Mouse (Mus musculus) monocyte, adult 5-6 weeks (primary cell): Measurements from ENCODE around the gene Tusc2. TPM values are rescaled to one million over a fixed set of nuclear protein-coding genes. Genes with fewer than 3 reads are reported as not detected.
A peak's percentile ranks its signal among the peaks of the same experiment; 100 is the strongest.

Experiments
- ATAC-seq: fragments of 153-309, 156-312 bp; replicated peaks from 2 replicates; pipeline ENCODE4 v1.8.0; 2017; ENCODE audit warnings: mild to moderate bottlenecking; ENCODE audit not compliant: low TSS enrichment, insufficient number of reproducible peaks, severe bottlenecking, poor library complexity, low FRiP score
- total RNA-seq: library from RNA; stranded (forward); fragments of 200-1000, 200-491, 200-594 nt; gene quantifications from 3 replicates; pipeline ENCODE4 v1.2.3, GENCODE M21; 2017

The Tusc2 gene
- total RNA-seq, 1 experiment from 2014 or later = 16.0 TPM

GRCm38 (mm10) chr9:107579023-107579900 lies 16.2 kb downstream of the Tusc2 start:
- ATAC-seq = no peak

GRCm38 (mm10) chr9:107580501-107581317 lies 17.7 kb downstream of the Tusc2 start, which contains the start of gene Hyal3:
TSS of gene Hyal3 (plus strand) at chr9:107580818.
- peak; percentile 79 for ATAC-seq

DNA sequence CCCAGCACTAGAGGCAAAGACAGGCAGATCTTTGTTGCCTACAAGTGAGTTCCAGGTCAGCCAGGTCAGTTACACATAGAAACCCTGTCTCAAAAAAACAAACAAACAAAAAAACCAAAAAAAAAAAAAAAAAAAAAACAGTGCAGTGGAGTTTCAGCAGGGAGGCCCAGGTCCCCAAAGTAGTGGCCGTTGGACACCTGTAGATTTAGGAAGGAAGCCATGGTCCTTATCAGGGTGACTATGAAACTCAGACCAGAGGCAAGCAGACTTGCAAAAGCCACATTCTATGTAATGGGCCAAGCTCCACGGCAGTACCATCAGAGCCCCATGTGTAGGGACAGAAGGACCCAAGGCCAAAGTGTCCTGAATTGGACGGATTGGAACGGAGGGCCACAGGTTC lies 18.5 kb downstream of the Tusc2 start:
- no peak for ATAC-seq

DNA sequence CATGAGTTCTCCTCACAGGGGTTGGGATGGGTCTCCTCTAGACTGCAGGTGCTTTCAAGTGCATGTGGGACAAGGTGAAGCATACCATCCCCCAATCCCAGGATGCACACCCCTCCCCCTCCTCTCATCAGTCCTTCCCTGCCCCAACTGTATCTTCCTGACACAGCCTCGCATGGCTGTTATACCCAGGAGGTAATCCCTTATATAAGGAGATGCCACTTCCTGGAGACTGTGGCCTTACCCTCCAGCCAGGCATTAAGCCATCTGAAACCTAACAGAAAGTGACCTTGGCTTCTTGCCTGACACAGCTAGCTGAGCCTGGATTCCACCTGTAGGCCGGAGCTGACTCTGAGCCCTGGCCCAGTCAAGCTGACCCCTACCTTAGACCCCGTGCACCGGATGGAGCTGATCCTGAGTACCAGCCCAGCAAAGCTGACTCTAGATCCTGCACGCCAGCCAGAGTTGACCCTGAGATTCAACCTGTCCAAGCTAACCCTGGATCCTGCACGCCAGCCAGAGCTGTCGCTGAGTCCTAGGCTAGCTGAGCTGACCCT lies 19.5 kb downstream of the Tusc2 start:
- no peak for ATAC-seq

DNA sequence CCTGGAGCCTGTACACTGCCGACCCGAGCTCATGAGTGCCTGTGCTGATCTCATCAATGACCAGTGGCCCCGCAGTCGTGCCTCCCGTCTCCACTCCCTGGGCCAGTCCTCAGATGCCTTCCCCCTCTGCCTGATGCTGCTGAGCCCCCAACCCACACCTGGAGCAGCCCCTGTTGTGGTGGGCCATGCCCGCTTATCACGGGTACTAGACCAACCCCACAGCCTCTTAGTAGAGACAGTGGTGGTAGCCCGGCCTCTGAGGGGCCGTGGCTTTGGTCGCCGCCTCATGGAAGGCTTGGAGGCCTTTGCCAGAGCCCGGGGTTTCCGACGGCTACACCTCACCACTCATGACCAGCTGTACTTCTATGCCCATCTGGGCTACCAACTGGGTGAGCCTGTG lies 20.1 kb downstream of the Tusc2 start:
- no peak for ATAC-seq

DNA sequence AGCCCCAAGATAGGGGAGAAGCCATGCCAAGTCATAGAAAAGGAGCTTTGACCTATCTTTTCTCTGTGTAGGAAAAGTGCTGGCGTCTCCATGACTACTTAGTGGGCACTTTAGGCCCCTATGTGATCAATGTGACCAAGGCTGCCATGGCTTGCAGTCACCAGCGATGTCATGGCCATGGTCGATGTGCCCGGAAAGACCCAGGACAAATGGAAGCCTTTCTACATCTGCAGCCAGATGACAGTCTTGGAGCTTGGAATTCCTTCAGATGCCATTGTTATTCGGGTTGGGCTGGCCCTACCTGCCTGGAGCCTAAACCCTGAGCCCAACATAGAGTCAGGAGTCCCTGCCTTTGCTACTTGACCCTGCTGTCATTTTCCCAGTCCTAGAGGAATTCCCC lies 23.4 kb downstream of the Tusc2 start:
- no peak for ATAC-seq

DNA sequence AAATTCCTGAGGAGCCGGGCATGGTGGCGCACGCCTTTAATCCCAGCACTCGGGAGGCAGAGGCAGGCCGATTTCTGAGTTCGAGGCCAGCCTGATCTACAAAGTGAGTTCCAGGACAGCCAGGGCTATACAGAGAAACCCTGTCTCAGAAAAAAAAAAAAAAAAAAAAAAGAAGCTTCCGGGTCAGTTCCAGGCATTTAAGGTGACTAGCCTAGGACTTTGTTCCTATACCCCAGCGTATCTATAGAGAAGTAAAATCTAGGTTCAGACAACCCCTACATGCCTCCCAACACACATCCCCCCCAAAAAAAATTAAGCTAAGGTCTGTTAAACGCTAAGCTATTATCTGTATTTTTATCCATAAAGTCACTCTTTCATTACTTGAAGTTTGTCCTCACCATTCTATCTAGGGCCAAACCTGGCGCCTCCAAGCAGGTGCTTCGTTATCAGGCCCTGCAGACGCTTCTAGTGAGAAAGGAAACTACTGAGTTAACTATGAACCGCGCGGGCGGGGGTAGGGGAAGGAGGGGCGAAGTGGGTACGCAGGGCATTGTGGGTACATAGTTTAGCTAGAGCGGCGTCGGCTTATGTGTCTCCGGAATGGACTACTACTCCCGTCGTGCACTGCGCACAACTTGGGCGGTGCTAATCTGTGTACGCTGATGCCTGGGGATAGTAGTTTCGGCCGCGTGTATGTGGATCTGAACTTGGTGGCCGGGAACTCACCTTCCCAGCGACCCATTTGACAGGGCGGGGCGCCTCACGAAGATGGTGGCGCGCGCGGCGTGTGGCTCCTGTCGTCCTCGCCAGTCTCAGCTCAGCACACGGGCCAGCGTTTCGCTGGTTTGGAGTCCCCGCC lies 24.1 kb downstream of the Tusc2 start, which contains the start of gene Ifrd2:
TSS of gene Ifrd2 (plus strand) at position 669 of the 859 bp plus-strand sequence.
- peak; percentile 97 for ATAC-seq

DNA sequence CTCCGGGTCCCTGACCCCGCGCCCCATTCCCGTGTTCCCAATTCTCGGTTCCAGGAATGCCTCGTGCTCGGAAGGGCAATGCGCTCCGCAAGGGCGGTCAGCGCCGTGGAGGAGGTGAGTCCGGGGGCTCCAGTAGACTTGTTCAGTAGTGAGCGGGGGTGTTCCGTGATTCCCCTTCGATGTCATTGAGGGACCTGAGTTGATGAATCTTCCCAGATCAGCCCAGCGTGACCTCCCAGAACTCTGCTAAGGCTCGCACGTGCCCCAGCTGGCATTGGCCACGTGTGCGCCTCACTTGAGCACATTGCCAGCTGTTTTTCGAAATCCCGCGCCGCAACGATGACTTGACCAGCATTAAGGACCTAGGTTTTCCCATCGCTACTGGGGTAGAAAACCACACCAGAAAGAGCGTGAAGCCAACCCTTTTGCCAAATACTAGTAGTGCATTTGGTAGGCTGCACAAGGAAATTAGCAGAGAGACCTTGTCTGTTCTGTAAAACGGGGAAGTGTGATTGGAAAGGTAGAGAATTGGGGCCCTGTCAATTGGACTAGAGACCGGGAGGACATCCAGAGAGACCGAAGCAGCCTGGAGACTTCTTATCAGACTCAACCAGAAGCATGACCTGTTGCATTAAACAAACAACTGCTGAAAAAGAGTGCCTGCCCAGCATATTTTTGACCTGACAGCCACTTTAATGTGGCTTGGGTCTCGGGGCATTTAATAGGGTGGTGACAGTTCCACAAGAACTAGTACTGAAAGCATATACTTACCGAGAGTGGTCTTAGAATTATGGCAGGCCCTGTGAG lies 25.0 kb downstream of the Tusc2 start:
- no peak; the same call in 1 of the 2 replicates for ATAC-seq

- ATAC-seq = no peak
These were observed 27.2 kb downstream of the Tusc2 start for GRCm38 (mm10) chr9:107590058-107590772.

DNA sequence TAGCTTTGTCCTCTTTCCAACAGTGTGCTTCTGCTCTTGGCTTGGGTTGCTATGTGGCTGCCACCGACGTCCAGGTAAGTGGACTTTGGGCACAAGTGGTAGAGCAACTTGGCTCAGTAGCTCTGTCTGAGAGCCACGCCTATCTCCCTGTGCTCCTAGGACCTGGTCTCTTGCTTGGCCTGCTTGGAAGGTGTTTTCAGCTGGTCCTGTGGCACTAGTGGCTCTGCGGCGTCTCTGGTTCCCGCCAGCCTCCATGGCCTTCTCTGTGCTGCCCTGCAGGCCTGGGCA lies 27.7 kb downstream of the Tusc2 start:
- no peak for ATAC-seq

DNA sequence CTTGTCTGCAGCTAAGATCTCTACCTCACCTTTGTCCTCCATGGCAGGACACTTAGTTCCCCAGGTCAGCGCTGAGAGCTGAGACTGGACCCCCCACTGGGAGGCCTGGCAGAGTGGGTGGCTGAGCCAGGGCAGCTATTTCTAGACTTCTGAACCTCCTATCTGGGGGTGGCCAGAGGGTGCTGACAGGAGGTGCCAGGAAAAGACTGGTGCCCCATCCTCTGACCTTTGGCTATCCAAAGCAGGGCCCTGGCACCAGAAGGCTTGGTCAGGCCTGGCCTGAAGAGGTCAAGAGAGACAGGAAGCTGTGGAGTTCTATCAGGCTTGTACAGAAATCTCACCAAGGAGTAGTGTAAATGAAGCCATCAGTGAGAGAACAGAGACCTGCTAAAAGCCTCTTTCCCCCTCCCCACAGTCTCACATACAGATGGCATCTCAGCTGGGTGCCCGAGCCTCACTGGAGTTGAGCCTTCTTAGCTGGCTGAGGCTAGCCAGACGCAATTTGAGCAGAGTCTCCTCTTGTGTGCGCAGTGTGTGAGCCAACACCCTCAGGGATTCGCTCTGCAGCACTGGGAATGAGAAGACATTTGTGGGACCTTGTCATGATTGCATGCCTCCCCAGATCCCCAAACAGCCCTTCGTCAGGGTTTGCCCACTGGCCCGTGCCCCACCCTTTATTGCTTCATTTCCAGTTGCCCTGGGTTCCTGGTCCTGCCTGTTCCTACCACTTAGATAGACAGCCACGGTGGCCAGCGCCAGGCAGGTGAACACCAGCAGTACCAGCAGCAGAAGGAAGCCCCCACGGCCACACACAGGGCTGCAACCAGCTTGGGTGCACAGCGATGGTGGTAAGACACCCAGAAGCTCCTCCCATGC lies 30.3 kb downstream of the Tusc2 start:
- ATAC-seq = peak; percentile 20; the same call in 1 of the 2 replicates

GRCm38 (mm10) chr9:107594281-107595062 lies 31.4 kb downstream of the Tusc2 start:
- ATAC-seq = no peak

GRCm38 (mm10) chr9:107596619-107597569 lies 33.8 kb downstream of the Tusc2 start:
- no peak for ATAC-seq

GRCm38 (mm10) chr9:107598385-107598784 lies 35.3 kb downstream of the Tusc2 start:
- ATAC-seq = no peak

DNA sequence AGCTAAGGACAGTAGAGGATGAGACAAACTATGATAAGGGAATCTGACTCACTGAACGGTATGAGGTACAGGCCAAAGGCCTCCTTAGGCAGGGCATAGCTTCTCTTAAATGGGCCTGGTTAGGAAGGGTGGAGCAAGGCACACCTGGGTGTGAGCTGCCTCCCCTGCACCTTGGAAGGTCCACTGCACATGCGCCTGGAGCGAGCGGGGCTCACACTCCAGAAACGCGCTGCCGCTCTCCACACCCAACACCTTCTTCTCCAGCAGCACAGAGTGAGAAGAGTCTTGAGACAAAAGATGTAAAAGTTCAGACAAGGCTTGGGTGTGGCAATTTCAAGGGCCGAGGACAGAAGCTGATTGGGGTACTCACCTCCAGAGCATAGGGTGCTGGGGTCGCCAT lies 36.4 kb downstream of the Tusc2 start:
- no peak for ATAC-seq
